Mouse (Mus musculus) urinary bladder, postnatal 4 days (tissue): ENCODE data around the gene Kcnq5.
"Not testable (repeated sequence)": the region's sequence is repeated elsewhere in the genome, so short reads cannot be mapped to it uniquely, and the experiment has no call there.

ENCODE experiments used
- DNase-seq, 2 experiments: peaks; one replicate each; pipeline ENCODE4 v3.0.0; 2021 to 2022; ENCODE audit warnings: low spot score in 2 of 2

Gene Kcnq5

GRCm38 (mm10) chr1:21486266-21486665, 475.5 kb downstream of the Kcnq5 start:
- DNase-seq, result no peak

DNA sequence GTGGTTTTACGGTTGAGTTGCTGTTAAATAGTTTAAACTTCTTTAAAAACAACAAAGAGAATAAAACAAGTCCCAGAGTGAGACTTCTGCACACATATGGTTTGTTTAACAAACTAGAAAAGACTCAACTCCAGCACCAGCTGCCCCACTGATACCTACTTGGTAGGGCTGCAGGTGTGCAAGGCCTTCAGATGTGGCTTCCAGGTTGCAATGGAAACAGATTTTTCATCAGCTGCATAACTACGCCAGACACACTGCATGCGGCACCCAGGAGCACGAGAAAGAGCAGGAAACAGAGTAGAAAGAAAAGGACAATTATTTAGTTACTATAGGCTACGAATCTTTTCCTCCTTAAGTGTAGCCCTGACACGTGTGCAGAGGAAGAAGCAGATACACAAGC, 492.4 kb downstream of the Kcnq5 start:
- no peak for DNase-seq

DNA sequence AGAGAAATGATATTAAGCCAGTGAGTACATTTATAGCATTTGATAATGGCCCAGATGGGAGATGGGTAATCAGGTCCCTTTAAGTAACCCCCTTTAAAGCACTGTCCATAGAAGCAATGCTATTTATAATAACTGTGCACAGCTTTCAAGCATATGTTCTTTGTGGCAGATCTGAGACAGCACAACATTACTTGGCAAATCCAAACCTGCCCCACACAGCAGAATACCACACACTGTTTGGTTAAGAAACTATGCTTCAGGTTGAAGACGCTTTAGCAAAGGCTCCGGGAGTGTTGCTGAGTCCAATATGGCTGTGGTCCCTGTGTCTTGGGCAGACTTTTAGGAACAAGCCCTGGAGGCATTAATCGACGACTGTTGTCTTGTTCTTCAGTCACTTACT, 495.3 kb downstream of the Kcnq5 start:
- DNase-seq, result no peak

GRCm38 (mm10) chr1:21460941-21461689, 500.6 kb downstream of the Kcnq5 start:
- peak; percentile 37 to 74 for DNase-seq

DNA sequence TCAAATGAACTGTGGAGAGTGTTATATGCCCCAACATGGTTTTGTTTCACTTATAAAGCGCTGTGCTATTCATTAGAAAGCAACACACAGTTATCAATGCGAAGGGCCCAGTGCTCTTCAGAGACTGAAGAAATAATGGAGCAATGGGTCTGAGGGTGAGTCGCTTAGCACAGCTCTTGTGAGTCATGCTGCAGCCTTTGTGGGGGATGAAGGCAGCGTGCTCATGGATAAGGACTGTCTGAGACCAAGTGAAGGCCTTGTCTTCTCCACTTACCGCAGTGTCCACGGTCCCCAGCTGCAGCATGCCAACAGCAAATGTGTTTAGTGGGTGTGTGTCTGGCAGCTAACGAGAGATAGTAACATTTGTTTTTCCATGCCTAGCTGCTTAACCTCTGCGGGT, 503.2 kb downstream of the Kcnq5 start:
- no peak for DNase-seq

- DNase-seq, result no peak
Measured at GRCm38 (mm10) chr1:21455971-21456370, 505.8 kb downstream of the Kcnq5 start.

GRCm38 (mm10) chr1:21448227-21448626, 513.5 kb downstream of the Kcnq5 start:
- DNase-seq, result no peak

GRCm38 (mm10) chr1:21436753-21437152, 525.0 kb downstream of the Kcnq5 start:
- DNase-seq, result no peak

DNA sequence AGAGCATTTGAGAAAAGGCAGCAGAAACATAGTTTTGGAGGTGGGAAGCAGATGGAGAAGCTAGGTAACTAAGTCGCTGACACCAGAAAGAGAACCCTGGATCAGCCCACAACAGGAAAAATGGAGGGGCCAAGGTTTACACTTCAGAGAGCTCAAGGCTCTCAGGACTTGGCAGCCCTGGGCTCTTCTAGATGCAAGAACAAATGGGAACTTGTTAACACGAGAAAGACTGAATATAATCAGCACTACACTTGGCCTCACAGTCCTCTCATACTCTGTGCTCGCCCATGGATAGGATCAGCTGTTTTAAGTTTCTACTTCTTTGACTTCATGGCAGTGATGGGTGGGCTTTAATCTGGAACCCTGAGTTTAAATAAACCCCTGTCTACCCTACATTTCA, 526.9 kb downstream of the Kcnq5 start:
- DNase-seq, result no peak

- DNase-seq, result no peak
Measured at GRCm38 (mm10) chr1:21431666-21432065, 530.1 kb downstream of the Kcnq5 start.

GRCm38 (mm10) chr1:21428079-21428478, 533.7 kb downstream of the Kcnq5 start:
- no peak for DNase-seq

DNA sequence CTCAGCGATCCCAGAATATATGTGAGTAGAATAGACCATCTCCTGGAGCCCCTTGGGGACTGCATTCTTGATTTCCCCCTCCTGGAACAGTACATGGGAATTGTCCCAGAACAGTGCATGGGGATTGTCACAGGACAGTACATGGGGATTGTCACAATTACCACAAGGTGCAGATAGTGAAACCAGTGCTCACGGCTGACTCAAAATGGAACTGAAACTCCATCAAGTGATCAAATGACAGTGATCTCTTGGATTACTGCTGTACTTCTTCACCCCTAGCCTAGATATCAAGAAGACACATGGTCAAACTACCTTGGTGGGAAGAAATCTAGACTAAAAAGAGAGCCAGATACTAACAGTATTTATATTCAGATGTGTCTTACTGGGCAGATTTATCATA, 536.1 kb downstream of the Kcnq5 start:
- DNase-seq, result no peak

- DNase-seq, result no peak
Measured at GRCm38 (mm10) chr1:21419370-21419769, 542.4 kb downstream of the Kcnq5 start.

- no peak for DNase-seq
Measured at GRCm38 (mm10) chr1:21412197-21412555, 549.6 kb downstream of the Kcnq5 start.

GRCm38 (mm10) chr1:21411331-21412196, 550.2 kb downstream of the Kcnq5 start:
- DNase-seq, result no peak

DNA sequence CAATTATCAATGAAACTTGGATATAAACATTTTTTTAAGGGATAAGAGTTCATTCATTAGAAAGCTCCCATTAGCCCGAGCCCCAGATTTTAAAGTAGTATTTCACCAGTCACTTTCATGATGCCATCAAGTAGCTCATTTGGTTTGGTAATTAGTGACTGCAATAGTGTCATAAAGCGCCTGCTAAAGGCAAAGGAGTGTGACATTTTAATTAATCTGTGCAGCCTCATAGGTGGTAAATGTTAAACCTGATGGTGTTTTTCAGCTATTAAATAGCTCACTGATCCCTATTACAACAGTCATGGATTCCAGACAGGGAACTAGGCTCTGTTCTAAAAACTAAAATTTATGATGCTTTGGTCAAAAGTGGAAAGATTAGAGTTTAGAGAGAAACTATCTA, 554.5 kb downstream of the Kcnq5 start:
- DNase-seq, result no peak

GRCm38 (mm10) chr1:21402804-21403203, 558.9 kb downstream of the Kcnq5 start:
- DNase-seq, result no peak

- no peak for DNase-seq
Measured at GRCm38 (mm10) chr1:21391138-21391671, 570.5 kb downstream of the Kcnq5 start.

DNA sequence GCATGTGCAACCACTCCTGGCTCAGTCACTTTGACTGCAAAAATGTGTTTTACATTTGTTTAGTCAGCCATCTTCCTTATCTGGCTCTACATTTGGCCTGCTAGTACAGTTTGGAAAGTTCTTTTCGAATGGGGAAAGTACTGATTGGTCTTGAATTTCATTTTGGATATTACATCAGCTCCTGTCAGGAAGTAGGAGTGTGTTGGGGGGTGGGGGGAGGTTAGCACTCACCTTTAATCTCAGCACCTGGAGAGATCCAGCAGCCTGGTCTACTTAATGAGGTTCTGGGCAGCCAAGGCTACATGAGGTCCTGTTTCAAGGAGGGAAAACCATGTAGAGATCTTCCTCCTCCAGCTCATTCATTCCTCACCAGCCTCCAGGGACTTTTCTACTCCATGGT, 578.5 kb downstream of the Kcnq5 start, which contains the start of gene Khdc1b:
TSS of gene Khdc1b (plus strand) at position 301 of the 400 bp plus-strand sequence.
- no peak for DNase-seq

DNA sequence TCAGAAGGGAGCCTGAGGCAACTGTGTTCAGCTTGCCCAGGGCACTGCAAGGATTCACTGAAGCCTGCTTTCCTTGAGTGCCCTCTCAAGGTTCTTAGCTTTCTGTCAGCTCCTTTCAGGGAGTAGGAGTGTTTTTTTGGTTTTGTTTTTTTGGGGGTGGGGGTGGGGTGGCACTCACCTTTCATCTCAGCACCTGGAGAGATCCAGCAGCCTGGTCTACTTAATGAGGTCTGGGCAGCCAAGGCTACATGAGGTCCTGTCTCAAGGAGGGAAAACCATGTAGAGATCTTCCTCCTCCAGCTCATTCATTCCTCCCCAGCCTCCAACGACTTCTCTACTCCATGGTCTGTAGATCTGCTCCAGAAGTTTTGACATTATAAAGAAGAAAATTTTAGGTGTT, 593.7 kb downstream of the Kcnq5 start, which contains the start of gene Khdc1c:
TSS of gene Khdc1c (plus strand) at position 301 of the 400 bp plus-strand sequence.
- DNase-seq, result not testable (repeated sequence)

DNA sequence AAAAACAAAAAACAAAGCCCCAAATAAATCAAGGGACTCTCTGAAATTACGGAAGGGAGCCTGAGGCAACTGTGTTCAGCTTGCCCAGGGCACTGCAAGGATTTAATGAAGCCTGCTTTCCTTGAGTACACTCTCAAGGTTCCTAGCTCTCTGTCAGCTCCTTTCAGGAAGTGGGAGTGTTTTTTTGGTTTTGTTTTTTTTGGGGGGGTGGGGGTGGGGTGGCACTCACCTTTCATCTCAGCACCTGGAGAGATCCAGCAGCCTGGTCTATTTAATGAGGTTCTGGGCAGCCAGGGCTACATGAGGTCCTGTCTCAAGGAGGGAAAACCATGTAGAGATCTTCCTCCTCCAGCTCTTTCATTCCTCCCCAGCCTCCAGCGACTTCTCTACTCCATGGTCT, 612.4 kb downstream of the Kcnq5 start, which contains the start of gene Khdc1a:
TSS of gene Khdc1a (plus strand) at position 301 of the 400 bp plus-strand sequence.
- DNase-seq, result no peak
